Mouse (Mus musculus) embryonic fibroblast, embryonic 13.5 days (primary cell): ENCODE data around the gene Spata13. TPM values are rescaled to one million over a fixed set of nuclear protein-coding genes. Genes with fewer than 3 reads are reported as not detected.

Source experiments
- H3K27ac ChIP-seq: 2 replicates; pipeline ENCODE4 v1.5.1; 2012; ENCODE audit warnings: low read length, control low read depth, inconsistent platforms; ENCODE audit not compliant: insufficient read depth
- H3K4me1 ChIP-seq: 2 replicates; pipeline ENCODE4 v1.6.1; 2011; ENCODE audit warnings: low read length; ENCODE audit not compliant: control insufficient read depth, insufficient read depth
- H3K4me3 ChIP-seq: 2 replicates; pipeline ENCODE4 v1.5.1; 2011; ENCODE audit warnings: mild to moderate bottlenecking, control low read depth, low read length; ENCODE audit not compliant: insufficient read depth
- CTCF ChIP-seq: IDR thresholded peaks from 2 replicates; pipeline ENCODE4 v1.5.1; 2011; ENCODE audit warnings: mild to moderate bottlenecking, control low read depth, low read length, moderate library complexity, borderline replicate concordance; ENCODE audit not compliant: insufficient read depth
- POLR2A ChIP-seq: IDR thresholded peaks from 2 replicates; pipeline ENCODE4 v1.6.1; 2011; ENCODE audit warnings: low read depth, mild to moderate bottlenecking, control low read depth, low read length, moderate library complexity
- polyA plus RNA-seq: library from polyadenylated mRNA; stranded (reverse); fragments of >200 nt; gene quantifications from 2 replicates; pipeline ENCODE4 v1.2.4, GENCODE M21; 2011; ENCODE audit warnings: low read depth; ENCODE audit not compliant: missing spikeins, insufficient read length

The Spata13 gene
- polyA plus RNA-seq, 1 experiment, result 11.1 TPM

DNA sequence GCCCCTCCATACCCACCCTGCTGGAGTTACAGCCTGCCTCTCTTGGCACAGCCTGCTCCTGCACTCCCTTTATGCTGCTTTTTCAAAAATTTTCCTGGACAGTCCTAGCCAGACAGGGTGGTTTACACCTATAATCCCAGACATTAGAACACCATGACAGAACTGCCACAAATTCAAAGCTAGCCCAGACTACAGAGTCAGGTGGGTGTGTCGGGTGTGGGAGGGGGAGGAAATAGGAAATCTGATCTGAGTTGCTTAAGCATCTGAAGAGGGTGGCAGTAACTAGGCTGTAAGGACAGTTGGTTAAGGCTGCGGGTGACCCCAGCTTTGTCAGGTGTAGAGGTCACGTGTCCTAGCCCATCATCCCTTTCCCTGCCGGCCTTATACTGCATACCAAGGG is 93.3 kb downstream of the Spata13 start:
- H3K27ac ChIP-seq, result no peak overlapping the region
- H3K4me3 ChIP-seq, result no peak overlapping the region
- TF ChIP-seq CTCF (no peak), POLR2A (no peak)
- H3K4me1 ChIP-seq, result peaks cover 12% of the 10 kb centered on the region; the same call in 1 of the 2 replicates

DNA sequence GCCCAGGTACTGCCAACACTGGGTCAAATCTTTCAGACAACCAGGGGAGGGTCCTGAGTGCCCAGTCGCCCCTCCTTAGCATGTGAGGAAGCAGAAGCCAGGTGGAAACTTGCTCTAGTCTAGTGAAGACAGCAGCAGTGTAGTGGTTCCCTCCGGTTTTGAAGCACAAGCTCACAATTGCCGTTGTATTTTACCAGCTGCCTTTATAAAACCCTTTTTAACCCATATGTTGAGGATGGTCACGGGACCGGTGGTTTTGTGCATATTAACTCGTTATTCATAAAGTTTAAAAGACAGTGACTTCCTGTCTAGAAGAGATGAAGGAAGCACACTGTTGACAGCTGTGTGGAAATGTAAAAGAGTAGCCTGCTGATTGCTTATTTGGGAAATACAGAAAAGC is 98.3 kb downstream of the Spata13 start:
- 0 out of 2 replicates have a peak overlapping the region, but pooled peaks have one; percentile 6 for H3K27ac ChIP-seq
- no peak overlapping the region for H3K4me3 ChIP-seq
- H3K4me1 ChIP-seq, result peaks cover 21% of the 10 kb centered on the region
- TF ChIP-seq POLR2A (no peak), CTCF (no peak)

DNA sequence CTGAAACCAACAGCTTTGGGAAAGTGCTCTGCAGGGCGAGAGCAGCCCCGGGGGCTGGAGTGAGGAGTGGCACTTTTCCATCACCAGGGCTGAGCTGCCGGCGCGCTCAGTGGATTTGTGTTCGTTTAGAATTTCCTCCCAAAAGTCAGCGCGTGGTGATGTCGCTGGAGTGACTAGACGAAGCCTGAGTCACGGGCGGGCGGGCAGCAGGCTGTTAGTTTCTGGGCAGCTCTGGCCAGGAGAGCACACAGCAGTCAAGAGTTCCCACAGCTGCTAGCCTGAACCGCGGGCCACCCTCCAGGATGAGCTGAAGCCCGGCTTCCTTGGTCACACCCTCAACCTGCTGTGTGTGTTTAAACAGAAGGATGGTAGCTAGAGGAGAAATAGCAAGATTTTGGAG is 99.0 kb downstream of the Spata13 start:
- TF ChIP-seq CTCF, result no peak
- TF ChIP-seq POLR2A, result peak; percentile 60
- Histone ChIP-seq H3K4me1 (peaks cover 18% of the 10 kb centered on the region), H3K4me3 (peak overlapping the region; percentile 18), H3K27ac (peak overlapping the region; percentile 62)

DNA sequence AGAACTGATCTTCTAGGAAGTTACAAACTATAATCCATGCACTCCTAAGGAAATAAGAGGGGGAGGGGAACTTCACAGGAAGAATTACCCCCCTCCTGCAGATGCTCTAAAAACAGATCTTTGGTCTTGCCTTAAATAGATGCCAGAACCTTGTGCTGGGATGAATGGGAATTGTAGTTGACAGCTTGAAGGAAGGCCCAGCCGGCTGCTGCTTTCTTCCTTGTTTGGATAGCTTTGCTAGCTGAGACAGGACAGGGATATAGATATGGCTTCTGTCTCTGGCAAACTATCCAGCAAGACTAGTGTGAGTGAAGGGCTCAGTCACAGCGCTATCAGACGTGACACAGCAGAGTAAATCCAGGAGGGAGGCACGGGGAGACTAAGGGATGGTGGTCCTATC is 99.9 kb downstream of the Spata13 start:
- Histone ChIP-seq H3K4me1 (peaks cover 21% of the 10 kb centered on the region), H3K27ac (no peak overlapping the region), H3K4me3 (no peak overlapping the region)
- TF ChIP-seq CTCF, result no peak
- no peak for TF ChIP-seq POLR2A

DNA sequence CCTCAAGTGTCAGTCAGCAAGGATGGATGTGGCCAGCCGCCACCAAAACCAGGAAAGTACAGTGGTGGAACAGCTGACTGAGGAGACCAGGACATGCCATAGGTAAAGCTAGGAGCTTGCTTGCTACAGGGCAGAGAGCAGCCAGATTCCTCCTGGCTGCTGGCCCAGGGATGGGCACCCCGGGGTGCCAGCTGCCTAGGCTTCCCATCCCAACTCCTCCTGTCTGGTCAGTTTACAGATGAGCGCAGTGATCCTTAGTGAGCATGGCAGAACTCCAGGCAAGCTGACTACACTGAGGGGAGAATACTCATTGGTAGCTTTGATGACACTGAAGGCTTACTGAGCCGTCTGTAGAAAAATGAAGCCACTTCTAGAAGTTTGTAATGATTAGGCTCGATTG is 101.4 kb downstream of the Spata13 start:
- Histone ChIP-seq H3K4me1 (peaks cover 21% of the 10 kb centered on the region), H3K4me3 (no peak overlapping the region), H3K27ac (no peak overlapping the region)
- TF ChIP-seq POLR2A, result no peak
- no peak for TF ChIP-seq CTCF

DNA sequence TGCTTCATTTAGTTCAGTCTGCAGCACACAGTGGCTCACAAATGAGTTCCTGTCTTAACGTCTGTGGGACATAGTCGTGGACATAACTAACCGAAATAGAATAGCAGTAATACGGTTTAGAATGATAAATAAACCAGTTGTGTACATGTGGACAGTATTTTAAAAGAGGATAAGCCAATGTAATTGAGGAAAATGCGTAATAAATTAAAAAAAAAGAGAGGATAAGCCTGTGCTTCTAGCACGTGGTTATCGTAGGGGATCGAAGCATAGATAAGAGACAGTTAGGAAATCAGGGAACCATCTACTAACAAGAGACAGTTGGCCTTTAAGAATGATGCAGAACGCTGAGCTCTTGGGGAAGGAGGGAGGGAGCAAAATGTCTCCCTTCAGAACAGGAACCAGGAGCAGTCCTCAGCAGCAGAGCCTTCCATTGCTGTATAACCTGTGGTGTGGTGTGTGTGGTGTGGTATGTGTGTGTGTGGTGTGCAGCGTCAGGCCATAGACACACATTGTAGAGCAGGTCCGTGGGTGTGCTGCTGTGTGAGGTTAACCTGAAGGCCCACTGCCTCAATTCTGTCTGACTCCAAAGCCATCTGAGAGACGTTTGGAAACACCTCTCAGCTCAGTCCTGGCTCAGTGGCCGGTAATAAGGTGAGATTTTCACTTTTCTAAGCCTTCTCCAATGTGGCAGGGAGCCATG is 102.2 kb downstream of the Spata13 start:
- TF ChIP-seq CTCF (no peak), POLR2A (no peak)
- H3K4me1 ChIP-seq, result peaks cover 25% of the 10 kb centered on the region
- H3K27ac ChIP-seq, result no peak overlapping the region
- H3K4me3 ChIP-seq, result no peak overlapping the region

DNA sequence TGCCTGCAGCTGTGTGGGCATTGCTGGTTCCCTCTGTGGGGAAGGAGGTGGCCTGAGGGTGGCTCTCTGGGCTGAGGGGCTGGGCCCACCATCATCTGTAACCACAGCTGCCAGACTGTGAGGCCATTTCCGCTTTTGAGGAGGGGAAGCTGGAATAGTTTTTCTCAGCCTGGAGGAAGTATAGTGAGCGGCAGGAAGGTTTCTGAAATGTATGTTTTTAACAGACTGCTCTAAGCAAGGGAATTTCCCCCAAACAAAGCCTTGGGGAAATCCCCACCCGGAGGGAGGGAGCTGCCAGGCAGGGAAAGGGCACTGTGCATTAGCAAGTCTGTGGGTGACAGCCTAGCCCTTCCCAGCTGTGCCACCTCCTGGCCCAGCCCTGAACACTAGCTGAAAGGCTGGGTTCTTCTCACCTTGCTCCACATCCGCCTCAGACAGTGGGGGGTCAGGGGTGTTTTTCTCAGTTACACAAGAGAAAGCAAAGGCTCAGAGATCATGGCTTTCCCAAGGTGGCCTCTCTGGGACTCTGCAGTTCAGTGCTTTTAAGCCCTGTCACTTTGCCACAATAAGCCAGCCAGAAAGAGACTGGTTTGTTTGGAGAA is 102.9 kb downstream of the Spata13 start:
- Histone ChIP-seq H3K4me3 (no peak overlapping the region), H3K4me1 (peaks cover 29% of the 10 kb centered on the region), H3K27ac (no peak overlapping the region)
- TF ChIP-seq POLR2A (no peak), CTCF (no peak)

DNA sequence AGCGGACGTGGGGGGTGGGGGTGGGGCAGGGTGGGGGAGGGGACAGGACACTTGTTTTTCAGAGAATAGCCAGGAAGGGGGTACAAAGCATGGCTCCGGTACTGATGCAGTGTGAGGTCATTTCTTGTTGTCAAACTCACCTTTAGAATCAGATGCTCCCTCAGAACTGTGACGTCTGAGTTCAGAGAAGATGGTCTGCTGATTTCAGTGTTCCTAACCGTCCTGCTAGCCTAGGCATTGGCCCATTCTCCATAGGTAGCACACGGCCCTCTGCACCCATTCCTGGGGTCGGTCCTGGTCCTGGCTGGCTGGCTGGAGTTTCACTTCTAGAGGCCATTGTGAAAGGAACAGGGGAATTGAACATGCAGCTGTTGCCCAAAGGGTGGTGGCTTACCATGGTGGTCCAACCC is 103.4 kb downstream of the Spata13 start:
- peaks cover 28% of the 10 kb centered on the region for H3K4me1 ChIP-seq
- H3K27ac ChIP-seq, result no peak overlapping the region
- H3K4me3 ChIP-seq, result no peak overlapping the region
- TF ChIP-seq CTCF (no peak), POLR2A (no peak)

DNA sequence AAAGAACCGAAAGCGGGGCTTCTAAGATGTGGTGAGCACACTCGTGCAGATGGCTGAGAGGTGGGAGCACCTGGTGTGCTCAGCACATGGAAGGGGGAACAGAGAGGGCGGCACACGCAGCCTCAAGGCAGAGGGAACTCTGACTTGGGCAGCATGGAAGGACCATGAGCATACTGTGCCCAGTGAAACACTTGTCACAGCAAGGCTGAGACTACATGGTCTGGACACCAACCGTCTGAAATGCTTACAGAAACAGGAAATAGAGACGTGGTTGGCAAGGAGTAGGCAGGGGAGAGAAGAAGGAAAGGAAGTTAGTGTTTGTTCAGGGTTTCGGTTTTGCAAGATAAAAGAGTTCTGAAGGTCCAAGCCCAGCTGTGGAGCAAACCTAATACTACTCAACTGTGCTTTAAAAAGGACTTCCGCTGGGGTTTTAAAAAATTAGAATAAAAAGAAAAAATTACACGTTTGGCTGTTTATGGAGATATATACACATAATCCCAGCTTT is 104.7 kb downstream of the Spata13 start:
- TF ChIP-seq POLR2A, result no peak
- no peak for TF ChIP-seq CTCF
- H3K4me1 ChIP-seq, result peaks cover 25% of the 10 kb centered on the region
- no peak overlapping the region for H3K4me3 ChIP-seq
- H3K27ac ChIP-seq, result no peak overlapping the region

DNA sequence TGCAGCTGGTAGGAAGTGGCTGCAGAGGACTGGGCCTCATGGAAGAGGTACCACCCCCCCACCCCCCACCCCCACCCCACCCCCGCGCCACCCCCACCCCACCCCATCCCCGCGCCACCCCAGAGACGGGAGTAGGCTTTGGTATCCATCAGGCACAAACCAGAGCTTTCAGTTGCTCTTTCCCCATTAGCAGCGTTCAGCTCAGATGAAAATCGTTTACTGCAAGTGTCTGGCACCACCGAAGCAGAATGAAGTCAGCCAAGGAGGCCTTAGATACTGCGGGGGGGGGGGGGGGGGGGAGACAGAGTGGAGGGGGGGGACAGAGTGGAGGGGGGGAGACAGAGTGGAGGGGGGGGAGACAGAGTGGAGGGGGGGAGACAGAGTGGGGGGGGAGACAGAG is 105.4 kb downstream of the Spata13 start:
- peaks cover 25% of the 10 kb centered on the region for H3K4me1 ChIP-seq
- H3K4me3 ChIP-seq, result no peak overlapping the region
- TF ChIP-seq CTCF, result no peak
- TF ChIP-seq POLR2A, result no peak
- no peak overlapping the region for H3K27ac ChIP-seq
